Mouse (Mus musculus) brain, embryonic 14.5 days (tissue): ENCODE measurements around the gene Gnai2. TPM values are rescaled to one million over a fixed set of nuclear protein-coding genes. Genes with fewer than 3 reads are reported as not detected.

Source experiments
- DNase-seq: peaks from one replicate; pipeline ENCODE4 v3.0.0-alpha.2; 2011; ENCODE audit warnings: low read depth
- CTCF ChIP-seq: fragments of 200-500 bp; IDR thresholded peaks from 2 replicates; pipeline ENCODE4 v1.5.1; 2012; ENCODE audit warnings: inconsistent platforms, mild to moderate bottlenecking, moderate library complexity, borderline replicate concordance; ENCODE audit not compliant: insufficient read depth, insufficient read length; ENCODE audit errors: extremely low read depth
- POLR2A ChIP-seq: fragments of 200-500 bp; IDR thresholded peaks from 2 replicates; pipeline ENCODE4 v1.6.1; 2012; ENCODE audit warnings: mild to moderate bottlenecking, inconsistent platforms, borderline replicate concordance; ENCODE audit not compliant: poor library complexity, insufficient read depth, insufficient read length, severe bottlenecking; ENCODE audit errors: extremely low read depth
- polyA plus RNA-seq: library from polyadenylated mRNA; depleted of rRNA; stranded (reverse); fragments of >200 nt; gene quantifications from 2 replicates; pipeline ENCODE4 v1.2.3, GENCODE M21; 2012

Gene Gnai2
- polyA plus RNA-seq, 1 experiment: 488 TPM

DNA sequence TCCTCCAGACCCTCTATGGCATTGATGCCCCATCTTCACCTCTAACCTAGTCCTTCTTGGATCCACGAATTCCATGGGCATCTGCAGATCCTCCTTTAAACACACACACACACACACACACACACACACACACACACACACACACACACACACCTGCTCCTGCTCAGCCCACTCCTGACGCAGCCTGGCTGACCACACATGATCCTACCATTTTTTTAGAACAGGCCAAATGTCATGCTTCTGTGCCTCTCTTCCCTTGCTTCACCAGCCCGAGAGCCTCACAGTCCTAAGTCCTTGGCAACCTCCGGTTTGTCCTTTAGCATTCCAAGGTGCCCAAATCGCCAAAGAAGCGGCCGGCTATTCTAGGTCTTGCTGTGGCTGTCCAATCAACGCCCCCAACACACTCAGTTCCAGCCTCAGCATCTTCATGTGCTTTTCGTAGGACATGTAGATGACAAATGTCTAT lies 34.3 kb upstream of the Gnai2 start, which contains the start of gene Slc38a3:
Gene Slc38a3, minus strand, starts transcription at position 51 of the 466 bp plus-strand sequence.
- TF ChIP-seq POLR2A (no peak), CTCF (no peak)
- DNase-seq: no peak

GRCm38 (mm10) chr9:107668916-107669315 lies 33.7 kb upstream of the Gnai2 start:
- TF ChIP-seq CTCF: no peak
- no peak for TF ChIP-seq POLR2A
- DNase-seq: no peak

- no peak for TF ChIP-seq CTCF
- no peak for DNase-seq
Measured at GRCm38 (mm10) chr9:107668011-107668410, 32.8 kb upstream of the Gnai2 start.

- DNase-seq: peak; percentile 81
- peak; percentile 25; the same call in 1 of the 2 replicates for TF ChIP-seq POLR2A
- TF ChIP-seq CTCF: no peak
Measured at GRCm38 (mm10) chr9:107667219-107667618, 32.1 kb upstream of the Gnai2 start.

- DNase-seq: no peak
- no peak for TF ChIP-seq POLR2A
- TF ChIP-seq CTCF: no peak
Measured at GRCm38 (mm10) chr9:107666751-107667205, 31.6 kb upstream of the Gnai2 start.

DNA sequence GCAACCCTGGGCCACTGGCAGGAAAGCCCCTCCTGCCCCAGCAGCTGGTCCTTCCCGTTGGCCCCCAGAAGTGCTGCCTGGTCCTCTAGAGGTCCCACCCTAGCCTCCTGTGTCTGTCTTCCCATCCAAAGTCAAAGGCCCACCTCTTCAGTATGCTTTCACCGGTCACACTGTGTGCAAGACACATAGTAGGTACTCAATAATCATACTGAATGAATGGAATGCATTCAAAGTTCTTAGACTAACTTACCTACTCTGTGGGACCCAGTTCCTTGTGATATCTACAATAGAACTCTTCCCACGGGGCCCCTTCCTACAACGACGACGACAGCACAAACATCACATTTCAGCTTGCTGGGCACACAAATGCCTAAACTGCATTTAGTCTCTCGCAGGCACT lies 30.1 kb upstream of the Gnai2 start:
- no peak for TF ChIP-seq CTCF
- DNase-seq: no peak

GRCm38 (mm10) chr9:107663525-107663924 lies 28.4 kb upstream of the Gnai2 start:
- DNase-seq: no peak
- no peak for TF ChIP-seq CTCF

DNA sequence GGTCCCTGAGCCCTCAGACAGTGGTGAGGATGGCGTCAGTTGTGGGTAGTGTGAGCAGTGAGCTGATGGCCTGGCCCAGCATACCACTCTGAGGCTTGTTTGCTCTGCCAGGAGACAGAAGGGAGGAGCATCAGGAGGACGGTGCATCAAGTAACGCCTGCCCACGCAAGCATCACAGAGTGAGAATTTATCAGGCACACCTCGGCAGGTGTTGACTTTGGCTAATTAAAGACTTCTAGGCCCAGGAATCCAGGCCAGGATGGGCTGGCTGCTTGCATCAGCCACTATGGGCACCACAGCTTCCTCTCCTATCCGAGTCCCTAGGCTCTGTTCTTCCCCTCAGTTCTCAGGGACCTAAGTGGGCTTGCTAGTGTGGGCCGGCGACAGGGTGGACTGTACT lies 27.2 kb upstream of the Gnai2 start:
- TF ChIP-seq CTCF: no peak
- DNase-seq: no peak

DNA sequence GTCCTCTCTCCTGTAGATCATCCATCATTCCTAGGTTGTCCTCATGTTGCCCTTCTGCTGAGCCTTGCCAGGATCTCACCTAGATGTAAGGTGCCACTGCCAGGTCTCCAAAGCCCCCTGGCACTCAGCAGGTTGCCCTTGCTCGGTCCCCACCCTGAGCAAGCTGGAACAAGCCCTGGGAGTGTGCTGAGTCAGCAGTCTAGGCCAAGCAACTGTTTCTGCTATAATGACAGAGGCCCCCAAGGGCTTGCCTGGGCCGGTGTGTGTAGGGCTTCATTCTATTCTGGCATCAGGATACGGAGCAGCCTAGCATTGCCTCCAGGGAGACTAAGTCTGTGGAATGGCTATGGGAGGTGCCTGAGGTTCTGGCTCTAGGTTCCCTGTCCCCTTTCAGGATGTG lies 25.6 kb upstream of the Gnai2 start:
- no peak for TF ChIP-seq CTCF
- TF ChIP-seq POLR2A: no peak
- DNase-seq: no peak

- no peak for TF ChIP-seq POLR2A
- DNase-seq: no peak
Measured at GRCm38 (mm10) chr9:107659961-107660360, 24.8 kb upstream of the Gnai2 start.

DNA sequence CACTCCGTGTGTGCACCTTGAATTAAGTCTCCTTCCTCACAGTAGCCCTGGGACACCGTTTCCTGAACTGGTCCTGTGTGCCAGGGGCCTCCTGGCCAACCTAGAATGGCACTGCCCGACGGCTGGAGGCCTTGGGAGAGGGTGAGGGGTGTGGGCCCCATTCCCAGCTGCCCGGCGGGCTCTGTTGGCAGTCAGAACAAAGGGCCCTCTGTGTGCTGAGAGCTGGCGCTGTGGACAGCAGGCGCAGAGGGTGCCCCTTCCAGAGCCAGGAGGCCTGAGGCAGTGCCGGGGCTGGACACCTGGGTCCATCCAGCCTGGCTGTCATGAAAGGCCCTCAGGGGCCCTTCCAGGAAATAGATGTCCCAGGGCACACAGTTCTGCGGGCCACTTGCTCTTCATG lies 24.4 kb upstream of the Gnai2 start:
- no peak for TF ChIP-seq CTCF
- TF ChIP-seq POLR2A: no peak
- peak; percentile 87 for DNase-seq

DNA sequence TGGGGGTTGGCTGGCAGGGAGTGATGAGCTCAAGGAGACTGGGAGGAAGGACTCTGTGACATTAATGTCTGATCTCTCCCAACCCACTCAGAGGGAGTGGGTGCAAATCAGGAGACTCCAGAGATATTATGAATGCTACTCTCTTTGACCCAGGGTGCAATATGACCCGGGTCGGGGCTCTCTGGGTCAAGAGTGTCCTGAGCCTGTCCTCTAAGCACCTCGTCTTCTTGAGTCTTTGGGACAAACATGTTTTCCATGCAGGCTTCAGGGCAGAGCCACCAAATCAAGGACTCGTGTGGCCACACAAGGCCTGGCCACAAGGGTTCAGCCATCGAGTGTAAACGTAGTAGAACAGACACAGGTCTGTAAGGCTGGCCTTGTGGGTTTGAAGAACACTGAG lies 22.9 kb upstream of the Gnai2 start:
- TF ChIP-seq POLR2A (no peak), CTCF (no peak)
- DNase-seq: no peak

DNA sequence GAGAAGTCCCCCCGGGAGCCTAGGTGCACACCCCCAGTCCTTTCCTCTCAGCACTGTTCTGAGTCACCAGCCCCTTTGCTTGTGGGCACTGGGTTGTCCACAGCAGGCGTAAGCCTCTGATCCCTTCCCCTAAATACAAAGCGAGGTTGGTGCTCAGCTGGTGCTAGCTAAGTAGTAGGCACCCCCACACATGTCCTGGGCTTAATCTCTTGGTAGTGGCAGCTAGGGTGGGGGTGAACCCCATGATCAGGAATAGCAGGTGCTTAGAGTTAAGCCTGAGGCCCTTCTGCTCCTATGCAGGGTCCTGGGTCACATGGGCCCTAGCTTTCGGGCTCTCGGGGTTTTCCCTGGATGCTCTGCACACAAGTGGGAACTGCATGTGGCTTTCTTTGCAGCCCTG lies 22.0 kb upstream of the Gnai2 start:
- TF ChIP-seq POLR2A (no peak), CTCF (no peak)
- DNase-seq: no peak
